Mouse (Mus musculus) heart, embryonic 15.5 days (tissue): ENCODE measurements around the gene Nrap. TPM values are rescaled to one million over a fixed set of nuclear protein-coding genes. Genes with fewer than 3 reads are reported as not detected.
"Not testable (repeated sequence)": the region's sequence is repeated elsewhere in the genome, so short reads cannot be mapped to it uniquely, and the experiment has no call there.

Experiments
- ATAC-seq: fragments of 200-750 bp; cut with Nextera tagmentation; replicated peaks from 2 replicates; pipeline ENCODE4 v1.8.0; 2017; ENCODE audit warnings: low read depth, moderate TSS enrichment; ENCODE audit not compliant: insufficient number of reproducible peaks, insufficient read depth, low FRiP score
- H3K27ac ChIP-seq: fragments of 300-500 bp; sonication (generic); 2 replicates; pipeline ENCODE4 v1.5.1; 2015; ENCODE audit warnings: mild to moderate bottlenecking, inconsistent platforms
- H3K27me3 ChIP-seq: fragments of 300-500 bp; sonication (generic); 2 replicates; pipeline ENCODE4 v1.6.1; 2015; ENCODE audit warnings: inconsistent platforms
- H3K36me3 ChIP-seq: fragments of 300-500 bp; sonication (generic); 2 replicates; pipeline ENCODE4 v1.6.1; 2015; ENCODE audit warnings: mild to moderate bottlenecking, inconsistent platforms
- H3K4me1 ChIP-seq: fragments of 300-500 bp; sonication (generic); replicated peaks from 2 replicates; pipeline ENCODE4 v1.6.1; 2015; ENCODE audit warnings: inconsistent platforms
- H3K4me2 ChIP-seq: fragments of 300-500 bp; sonication (generic); 2 replicates; pipeline ENCODE4 v1.6.1; 2015; ENCODE audit warnings: inconsistent platforms, mild to moderate bottlenecking, moderate library complexity
- H3K4me3 ChIP-seq: fragments of 300-500 bp; sonication (generic); 2 replicates; pipeline ENCODE4 v1.5.1; 2015; ENCODE audit warnings: mild to moderate bottlenecking, inconsistent platforms
- H3K9ac ChIP-seq: fragments of 300-500 bp; sonication (generic); 2 replicates; pipeline ENCODE4 v1.6.1; 2015; ENCODE audit warnings: mild to moderate bottlenecking, inconsistent platforms
- H3K9me3 ChIP-seq: fragments of 300-500 bp; sonication (generic); replicated peaks from 2 replicates; pipeline ENCODE4 v1.6.1; 2016; ENCODE audit warnings: inconsistent platforms
- WGBS: fragments of 180-500 bp; shearing (Covaris S2); methylation state at CpG from one replicate; pipeline ENCODE4 v1.1.7; 2015; ENCODE audit warnings: mixed read lengths; 5-methylcytosine and 5-hydroxymethylcytosine counted together
- polyA plus RNA-seq: library from polyadenylated mRNA; unstranded; fragments of >200 nt; fragmentation: Nextera tagmentation; extraction: Ambion mirVana; gene quantifications from 2 replicates; pipeline ENCODE4 v1.2.1, GENCODE M21; 2015

Nrap gene
- polyA plus RNA-seq, 1 experiment from 2014 or later, result 43.0 TPM

DNA sequence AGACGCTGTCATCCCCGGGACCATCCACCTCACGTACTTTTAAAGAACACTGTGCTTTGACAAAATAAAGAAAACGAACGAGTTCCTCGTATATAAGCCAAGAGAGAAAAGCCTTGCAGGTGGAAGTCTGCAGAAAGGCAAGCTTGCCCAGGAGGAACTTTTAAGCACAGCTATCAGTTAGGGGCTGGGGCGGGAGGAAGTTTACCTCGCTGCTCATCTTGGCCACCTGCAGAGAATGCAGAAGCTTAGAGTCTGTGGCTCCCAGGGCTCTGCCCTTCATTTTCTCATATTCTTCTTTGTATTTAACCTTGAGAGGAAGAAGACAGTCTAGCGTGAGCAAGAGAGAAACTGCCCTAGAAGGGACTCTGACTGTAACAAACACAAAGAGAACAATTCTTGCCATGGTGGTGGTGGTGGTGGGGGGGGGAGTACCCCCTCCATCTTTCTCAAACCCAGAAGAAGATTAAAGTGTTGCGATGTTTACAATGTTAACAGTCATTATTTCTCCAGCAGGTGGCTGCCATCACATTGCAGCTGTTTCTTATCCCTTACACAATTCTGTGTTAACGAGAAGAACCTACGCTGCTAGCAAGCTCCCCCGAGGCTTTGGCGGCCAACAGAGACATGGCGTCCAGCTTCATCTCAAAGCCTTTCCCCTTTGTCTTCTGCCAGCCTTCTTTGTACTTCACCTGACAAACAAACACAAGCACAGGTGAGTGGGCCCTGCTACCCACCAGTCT, 25.9 kb downstream of the Nrap start:
- H3K9me3 ChIP-seq, result no peaks in the 10 kb centered on the region
- WGBS, result 59% methylated on average over 15 of the region's 15 CpGs
- H3K4me2 ChIP-seq, result no peak overlapping the region
- H3K9ac ChIP-seq, result no peak overlapping the region
- ATAC-seq, result no peak
- H3K27ac ChIP-seq, result no peak overlapping the region
- H3K4me3 ChIP-seq, result no peak overlapping the region
- peaks cover 9% of the 10 kb centered on the region; the same call in 1 of the 2 replicates for H3K4me1 ChIP-seq
- no peaks in the 10 kb centered on the region for H3K27me3 ChIP-seq
- peaks cover 47% of the 10 kb centered on the region; the same call in 1 of the 2 replicates for H3K36me3 ChIP-seq

DNA sequence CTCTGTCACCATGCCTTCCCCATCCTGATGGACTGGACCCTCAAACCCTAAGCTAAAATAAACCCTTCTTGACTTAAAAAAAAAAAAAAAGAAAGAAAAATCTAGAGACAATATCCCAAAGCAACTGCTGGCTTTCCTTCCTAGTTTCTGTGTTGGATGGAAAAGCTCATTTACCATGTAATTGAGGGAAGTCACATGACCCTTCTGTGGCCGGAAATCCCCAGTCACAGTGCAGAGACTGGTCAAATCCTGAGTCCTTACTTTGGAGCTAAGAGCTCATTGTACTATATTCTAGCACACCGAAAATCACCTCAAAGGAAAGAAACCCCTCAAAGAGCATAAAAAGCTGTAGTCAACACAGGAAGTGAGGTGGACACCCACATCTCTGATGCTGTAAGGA, 30.9 kb downstream of the Nrap start:
- Histone ChIP-seq H3K4me3 (no peak overlapping the region), H3K27ac (no peak overlapping the region), H3K9me3 (no peaks in the 10 kb centered on the region), H3K4me1 (peaks cover 20% of the 10 kb centered on the region), H3K9ac (no peak overlapping the region), H3K36me3 (peaks cover 47% of the 10 kb centered on the region; the same call in 1 of the 2 replicates), H3K4me2 (no peak overlapping the region), H3K27me3 (no peaks in the 10 kb centered on the region)
- ATAC-seq, result no peak
- 73% methylated on average over 2 of the region's 2 CpGs for WGBS

DNA sequence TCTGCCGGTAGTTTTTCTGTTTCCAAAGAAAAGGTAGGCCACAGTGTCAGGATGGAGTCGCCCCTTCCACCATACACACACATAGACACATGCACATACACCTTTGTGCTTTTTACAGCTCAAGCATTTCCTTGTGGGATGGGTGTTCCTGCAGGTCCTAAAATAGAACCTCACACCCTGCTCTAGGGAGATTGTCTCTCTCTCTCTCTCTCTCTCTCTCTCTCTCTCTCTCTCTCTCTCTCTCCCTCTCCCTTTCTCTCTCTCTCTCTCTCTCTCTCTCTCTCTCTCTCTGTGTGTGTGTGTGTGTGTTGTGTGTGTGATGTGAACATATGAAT, 32.5 kb downstream of the Nrap start:
- not testable (repeated sequence) for H3K27me3 ChIP-seq, H3K9ac ChIP-seq, H3K4me3 ChIP-seq, ATAC-seq, H3K9me3 ChIP-seq
- peaks cover 43% of the 10 kb centered on the region for H3K36me3 ChIP-seq
- 35% methylated on average over 2 of the region's 2 CpGs for WGBS
- H3K4me1 ChIP-seq, result peaks cover 20% of the 10 kb centered on the region
- peak overlapping the region; percentile 67 for H3K27ac ChIP-seq
- peak overlapping the region; percentile 34 for H3K4me2 ChIP-seq

DNA sequence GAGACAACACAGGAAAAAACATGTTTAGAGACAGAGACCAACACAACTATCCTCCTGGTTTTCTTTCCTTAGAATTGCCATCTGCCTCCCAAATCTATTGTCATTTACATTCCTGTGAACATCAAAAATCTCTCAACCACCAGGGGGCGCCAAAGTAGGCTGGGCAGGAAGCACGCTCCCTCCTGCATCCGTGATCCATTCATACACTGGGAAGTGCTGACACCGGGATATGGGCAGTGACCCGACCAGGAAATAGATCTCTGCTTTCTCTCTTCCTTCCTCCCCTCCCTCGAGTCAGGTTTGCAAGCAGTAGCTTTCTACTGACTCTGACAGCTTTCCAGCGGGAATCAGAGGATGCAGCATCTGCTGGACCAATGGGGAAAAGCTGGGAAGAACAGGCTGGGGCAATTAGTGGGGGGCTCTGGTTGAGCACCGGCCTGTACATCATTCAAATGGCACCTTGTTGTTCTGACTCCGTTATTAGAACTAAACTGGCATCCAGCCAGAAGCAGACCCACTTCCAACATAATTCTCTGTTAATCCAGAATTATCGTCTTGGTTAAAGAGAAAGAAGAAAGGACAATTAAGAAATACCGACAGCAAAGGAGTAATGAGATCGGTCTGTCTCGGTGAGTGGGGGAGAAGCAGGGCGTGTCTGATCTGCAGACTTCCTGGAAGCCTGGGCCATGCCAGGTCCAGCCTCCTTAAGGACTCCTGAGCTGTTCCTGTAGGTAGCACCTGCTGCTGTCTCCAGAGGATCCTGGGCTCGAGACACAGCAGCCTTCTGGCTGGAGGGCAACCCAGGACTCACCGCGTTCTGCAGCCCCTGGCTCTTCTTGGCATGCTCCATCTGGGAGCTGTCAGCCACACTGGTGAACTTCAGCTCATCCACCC, 33.1 kb downstream of the Nrap start:
- Histone ChIP-seq H3K4me1 (peaks cover 20% of the 10 kb centered on the region), H3K27me3 (no peaks in the 10 kb centered on the region), H3K9me3 (no peaks in the 10 kb centered on the region), H3K4me2 (peak overlapping the region; percentile 34), H3K9ac (no peak overlapping the region; the same call in 1 of the 2 replicates), H3K27ac (peak overlapping the region; percentile 67), H3K4me3 (no peak overlapping the region), H3K36me3 (peaks cover 43% of the 10 kb centered on the region)
- ATAC-seq, result 0 out of 2 replicates have a peak, but pooled peaks have one; percentile 63
- WGBS, result 34% methylated on average over 17 of the region's 17 CpGs

DNA sequence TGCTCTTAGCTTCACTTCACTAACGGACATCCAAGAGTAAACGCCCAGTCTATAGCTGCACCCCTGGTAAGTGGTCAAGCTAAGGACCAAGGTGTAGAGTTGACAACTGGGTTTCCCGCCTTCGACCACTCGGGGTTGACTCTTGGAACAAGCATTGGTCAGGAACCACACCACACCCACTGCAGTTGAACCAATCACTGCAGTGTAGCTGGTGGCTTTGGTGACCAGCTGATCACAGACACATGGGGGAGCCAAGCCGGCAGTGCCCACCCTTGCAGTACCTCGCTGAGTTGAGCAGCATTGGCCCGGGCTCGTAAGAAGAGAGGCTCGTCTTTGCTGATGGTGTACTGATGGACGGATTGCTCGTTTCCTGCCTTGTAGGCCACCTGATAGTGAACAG, 34.6 kb downstream of the Nrap start:
- 81% methylated on average over 12 of the region's 12 CpGs for WGBS
- Histone ChIP-seq H3K4me1 (peaks cover 20% of the 10 kb centered on the region), H3K9me3 (no peaks in the 10 kb centered on the region), H3K27me3 (no peaks in the 10 kb centered on the region), H3K27ac (no peak overlapping the region), H3K36me3 (peaks cover 43% of the 10 kb centered on the region), H3K9ac (no peak overlapping the region), H3K4me2 (no peak overlapping the region), H3K4me3 (no peak overlapping the region)
- ATAC-seq, result no peak

DNA sequence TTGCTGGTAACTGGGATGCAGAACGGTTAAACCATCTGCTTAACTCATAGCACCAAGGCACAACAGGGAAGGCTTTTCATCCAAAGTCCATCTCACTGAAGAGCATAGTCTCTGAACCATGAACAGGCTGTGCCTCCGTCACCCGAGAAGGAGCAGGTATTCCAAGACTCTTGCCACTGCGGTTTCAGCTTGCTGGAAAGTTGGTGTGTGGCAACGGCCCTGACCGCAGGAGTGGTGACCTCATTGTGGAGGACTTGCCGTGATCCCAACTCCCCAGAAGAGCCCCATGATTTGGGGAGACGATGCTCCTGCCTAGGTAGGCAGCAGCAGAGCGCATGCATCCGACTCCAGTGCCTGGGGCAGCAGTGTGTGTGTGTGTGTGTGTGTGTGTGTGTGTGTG, 36.1 kb downstream of the Nrap start:
- Histone ChIP-seq H3K4me1 (peaks cover 20% of the 10 kb centered on the region), H3K36me3 (peaks cover 39% of the 10 kb centered on the region), H3K4me2 (no peak overlapping the region), H3K9ac (no peak overlapping the region), H3K9me3 (no peaks in the 10 kb centered on the region), H3K27me3 (no peaks in the 10 kb centered on the region), H3K4me3 (no peak overlapping the region), H3K27ac (no peak overlapping the region)
- 84% methylated on average over 10 of the region's 10 CpGs for WGBS
- ATAC-seq, result no peak

DNA sequence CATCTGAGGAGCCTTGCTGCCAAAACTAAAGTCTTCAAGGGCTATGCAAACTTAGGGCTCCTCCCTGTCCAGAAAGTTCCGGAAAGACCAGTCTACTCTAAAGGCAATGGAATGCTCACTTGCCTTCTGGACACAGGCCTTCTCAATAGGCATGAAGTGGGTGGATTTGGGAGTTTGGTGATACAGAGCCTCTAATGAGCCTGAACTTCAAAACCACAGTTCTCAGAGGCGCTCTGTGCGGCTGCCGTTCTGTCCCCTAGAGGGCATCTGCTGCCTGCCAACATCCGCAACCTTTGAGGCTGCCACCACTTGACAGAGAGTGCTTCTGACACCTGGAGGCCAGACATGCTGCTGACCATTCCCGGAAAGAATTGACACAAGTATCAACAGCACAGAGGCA, 40.5 kb downstream of the Nrap start:
- Histone ChIP-seq H3K9ac (no peak overlapping the region), H3K4me3 (no peak overlapping the region), H3K36me3 (peaks cover 23% of the 10 kb centered on the region), H3K4me1 (no peaks in the 10 kb centered on the region), H3K27me3 (no peaks in the 10 kb centered on the region), H3K9me3 (no peaks in the 10 kb centered on the region), H3K4me2 (no peak overlapping the region), H3K27ac (no peak overlapping the region)
- ATAC-seq, result no peak
- 27% methylated on average over 6 of the region's 6 CpGs for WGBS

DNA sequence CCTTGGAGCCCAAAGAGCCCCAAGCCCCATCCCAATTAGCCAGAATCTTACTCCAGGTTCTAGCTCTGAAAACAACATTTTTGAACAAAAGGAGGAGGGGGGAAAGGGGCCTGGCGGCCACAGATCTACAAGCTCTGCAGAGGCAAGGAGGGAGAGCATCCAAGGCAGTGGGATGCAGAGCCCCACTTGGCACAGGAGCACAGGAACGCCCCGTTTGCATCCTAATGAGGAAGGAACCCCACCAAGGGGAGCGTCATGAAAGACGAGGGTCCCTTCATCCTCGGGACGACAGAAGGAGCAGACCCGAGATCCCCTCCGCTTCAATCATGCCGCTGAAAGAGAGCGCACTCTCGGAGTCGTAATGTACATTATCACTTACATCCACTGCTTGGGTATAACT, 43.1 kb downstream of the Nrap start:
- peaks cover 19% of the 10 kb centered on the region; the same call in 1 of the 2 replicates for H3K36me3 ChIP-seq
- WGBS, result 44% methylated on average over 13 of the region's 13 CpGs
- H3K27ac ChIP-seq, result no peak overlapping the region
- no peaks in the 10 kb centered on the region for H3K27me3 ChIP-seq
- no peak for ATAC-seq
- H3K4me3 ChIP-seq, result no peak overlapping the region
- no peaks in the 10 kb centered on the region for H3K4me1 ChIP-seq
- no peak overlapping the region for H3K9ac ChIP-seq
- H3K9me3 ChIP-seq, result no peaks in the 10 kb centered on the region
- H3K4me2 ChIP-seq, result no peak overlapping the region

DNA sequence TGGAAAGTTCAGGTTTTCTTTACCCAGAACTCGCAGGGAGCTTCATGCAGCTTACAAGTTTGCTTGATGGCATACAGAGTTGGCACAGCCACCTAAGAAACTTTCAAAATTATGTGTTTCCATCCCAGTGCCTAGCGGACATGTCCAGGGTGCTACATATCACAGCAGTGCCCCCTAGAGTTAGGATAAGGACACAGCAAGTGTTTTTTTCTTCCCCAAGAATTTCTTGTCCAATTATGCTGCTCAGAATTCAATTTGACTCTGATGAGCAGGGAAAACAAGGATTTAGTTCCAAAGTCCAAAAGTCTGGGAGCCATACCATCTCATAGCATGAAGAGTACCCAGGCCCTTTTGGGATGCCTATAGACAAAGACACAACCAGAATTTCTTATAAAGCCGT, 43.8 kb downstream of the Nrap start:
- Histone ChIP-seq H3K36me3 (peaks cover 18% of the 10 kb centered on the region; the same call in 1 of the 2 replicates), H3K9ac (no peak overlapping the region), H3K4me3 (no peak overlapping the region), H3K9me3 (no peaks in the 10 kb centered on the region), H3K4me1 (no peaks in the 10 kb centered on the region), H3K27ac (no peak overlapping the region), H3K4me2 (no peak overlapping the region), H3K27me3 (no peaks in the 10 kb centered on the region)
- no peak for ATAC-seq
- 82% methylated on average over 3 of the region's 3 CpGs for WGBS

DNA sequence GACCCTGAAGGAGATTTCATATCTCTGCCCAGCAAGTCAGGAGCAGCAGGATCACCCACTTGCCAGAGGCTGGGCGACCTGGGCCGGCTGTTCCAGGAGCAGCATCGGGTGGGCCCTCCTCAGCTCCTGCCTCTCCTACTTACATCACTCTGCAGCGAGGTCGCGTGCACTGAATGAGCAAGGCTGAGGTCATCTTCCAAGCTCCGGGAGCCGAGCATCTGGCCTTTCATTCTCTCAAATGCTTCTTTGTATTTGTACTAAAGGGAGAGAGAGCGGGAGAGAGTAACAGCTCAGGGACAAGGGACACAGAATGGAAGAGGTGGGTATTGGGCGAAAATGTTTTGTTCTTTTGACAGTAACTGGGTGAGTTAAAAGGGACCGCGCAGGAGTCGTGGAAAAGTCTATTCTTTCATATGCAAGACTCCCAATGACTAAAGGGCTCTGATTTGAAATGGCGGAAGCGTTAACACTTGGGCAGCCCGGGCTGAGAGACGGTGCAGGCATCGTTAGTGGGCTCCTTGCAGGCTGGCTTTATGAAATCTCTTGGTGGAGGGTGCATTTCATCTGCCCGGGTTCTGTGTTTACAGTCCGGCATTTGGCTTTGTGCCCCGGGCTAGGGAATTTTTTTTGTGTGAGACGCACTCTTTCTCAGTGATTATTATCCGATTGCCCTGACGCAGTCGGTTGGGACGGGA, 45.8 kb downstream of the Nrap start:
- H3K27ac ChIP-seq, result no peak overlapping the region
- no peak for ATAC-seq
- H3K4me3 ChIP-seq, result no peak overlapping the region
- H3K4me2 ChIP-seq, result no peak overlapping the region
- no peak overlapping the region for H3K9ac ChIP-seq
- peaks cover 34% of the 10 kb centered on the region for H3K36me3 ChIP-seq
- WGBS, result 71% methylated on average over 26 of the region's 26 CpGs
- H3K4me1 ChIP-seq, result no peaks in the 10 kb centered on the region
- H3K27me3 ChIP-seq, result no peaks in the 10 kb centered on the region
- H3K9me3 ChIP-seq, result no peaks in the 10 kb centered on the region

DNA sequence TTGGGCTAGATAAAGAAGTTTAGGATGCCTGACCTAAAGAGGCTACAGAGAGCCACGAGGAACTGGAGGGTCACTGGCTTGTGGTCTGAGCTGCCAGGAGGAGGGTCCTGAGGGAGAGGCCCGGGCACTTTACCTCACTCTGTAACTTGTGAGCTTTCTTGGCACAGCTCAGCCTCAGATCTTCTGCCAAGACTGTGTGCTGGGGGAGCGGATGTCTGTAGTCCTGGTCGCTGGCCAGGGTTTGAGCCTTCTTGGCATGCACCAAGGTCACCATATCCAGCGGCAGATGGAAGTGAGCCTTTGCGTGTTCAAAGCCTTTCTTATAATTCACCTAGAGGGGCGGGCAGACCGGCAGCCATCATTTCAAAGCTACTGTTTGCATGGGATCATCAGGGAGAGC, 47.8 kb downstream of the Nrap start:
- Histone ChIP-seq H3K4me3 (no peak overlapping the region), H3K27ac (no peak overlapping the region), H3K4me2 (no peak overlapping the region), H3K4me1 (no peaks in the 10 kb centered on the region), H3K27me3 (no peaks in the 10 kb centered on the region), H3K36me3 (peaks cover 40% of the 10 kb centered on the region), H3K9ac (no peak overlapping the region), H3K9me3 (no peaks in the 10 kb centered on the region)
- 61% methylated on average over 8 of the region's 8 CpGs for WGBS
- 0 out of 2 replicates have a peak, but pooled peaks have one; percentile 10 for ATAC-seq
